Mouse (Mus musculus) stomach, embryonic 14.5 days (tissue): Measurements from ENCODE around the gene Fcf1. TPM values are rescaled to one million over a fixed set of nuclear protein-coding genes. Genes with fewer than 3 reads are reported as not detected.

Experiments
- ATAC-seq: fragments of 200-750 bp; cut with Nextera tagmentation; 2 replicates; pipeline ENCODE4 v1.8.0; 2017; ENCODE audit warnings: low read depth, moderate TSS enrichment; ENCODE audit not compliant: insufficient number of reproducible peaks, insufficient read depth, low FRiP score
- H3K27ac ChIP-seq: fragments of 300-500 bp; sonication (generic); 2 replicates; pipeline ENCODE4 v1.5.1; 2014; ENCODE audit warnings: mild to moderate bottlenecking, low read length, moderate library complexity, mixed read lengths
- H3K27me3 ChIP-seq: fragments of 300-500 bp; sonication (generic); 2 replicates; pipeline ENCODE4 v1.6.1; 2014; ENCODE audit warnings: low read length, control low read depth, mixed read lengths; ENCODE audit not compliant: control insufficient read depth, insufficient read depth
- H3K36me3 ChIP-seq: fragments of 300-500 bp; sonication (generic); 2 replicates; pipeline ENCODE4 v1.6.1; 2014; ENCODE audit warnings: mild to moderate bottlenecking, control low read depth, low read length, moderate library complexity, mixed read lengths; ENCODE audit not compliant: control insufficient read depth, insufficient read depth
- H3K4me1 ChIP-seq: fragments of 300-500 bp; sonication (generic); 2 replicates; pipeline ENCODE4 v1.6.1; 2014; ENCODE audit warnings: low read length, control low read depth, mixed read lengths; ENCODE audit not compliant: control insufficient read depth, insufficient read depth
- H3K4me2 ChIP-seq: fragments of 300-500 bp; sonication (generic); replicated peaks from 2 replicates; pipeline ENCODE4 v1.6.1; 2014; ENCODE audit warnings: low read depth, low read length, control low read depth
- H3K4me3 ChIP-seq: fragments of 300-500 bp; sonication (generic); 2 replicates; pipeline ENCODE4 v1.5.1; 2014; ENCODE audit warnings: low read depth, low read length, control low read depth
- H3K9ac ChIP-seq: fragments of 300-500 bp; sonication (generic); replicated peaks from 2 replicates; pipeline ENCODE4 v1.6.1; 2014; ENCODE audit warnings: low read depth, mild to moderate bottlenecking, control low read depth, low read length, moderate library complexity, mixed read lengths
- H3K9me3 ChIP-seq: fragments of 300-500 bp; sonication (generic); 2 replicates; pipeline ENCODE4 v1.6.1; 2016; ENCODE audit warnings: low read depth, low read length, control low read depth; ENCODE audit not compliant: control insufficient read depth
- WGBS: fragments of 180-500 bp; shearing (Covaris S2); extraction: QIAGEN DNeasy Blood & Tissue Kit; methylation state at CpG from one replicate; pipeline ENCODE4 v1.1.7; 2014; 5-methylcytosine and 5-hydroxymethylcytosine counted together
- polyA plus RNA-seq: library from polyadenylated mRNA; unstranded; fragments of >200 nt; fragmentation: Nextera tagmentation; extraction: Ambion mirVana; gene quantifications from 2 replicates; pipeline ENCODE4 v1.2.1, GENCODE M21; 2014

Gene Fcf1
- polyA plus RNA-seq, 1 experiment from 2014 or later: 145 TPM

DNA sequence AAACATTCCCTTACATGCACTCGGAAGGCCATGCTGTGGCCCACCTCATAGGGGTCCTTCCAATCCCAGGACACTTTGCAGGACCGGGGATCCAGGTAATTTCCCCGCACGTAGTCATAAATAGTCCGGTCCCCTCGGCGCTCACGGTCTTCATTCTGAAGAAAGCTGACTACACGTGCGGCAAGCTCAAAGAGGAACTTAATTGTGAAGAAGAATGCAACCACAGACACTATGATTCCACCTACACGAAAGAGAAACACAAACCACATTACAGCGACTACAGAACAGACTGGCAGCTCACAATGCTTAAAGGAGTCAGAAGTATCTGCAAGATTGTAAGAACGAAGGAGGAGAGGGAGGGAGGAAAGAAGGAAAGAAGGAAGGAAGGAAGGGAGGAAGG lies 29.0 kb upstream of the Fcf1 start:
- H3K27me3 ChIP-seq: no peaks in the 10 kb centered on the region
- 91% methylated on average over 13 of the region's 13 CpGs for WGBS
- H3K36me3 ChIP-seq: peaks cover 19% of the 10 kb centered on the region
- no peak overlapping the region for H3K4me2 ChIP-seq
- H3K4me1 ChIP-seq: no peaks in the 10 kb centered on the region
- no peak for ATAC-seq
- H3K4me3 ChIP-seq: no peak overlapping the region
- H3K9me3 ChIP-seq: no peaks in the 10 kb centered on the region
- no peak overlapping the region for H3K9ac ChIP-seq
- no peak overlapping the region for H3K27ac ChIP-seq

GRCm38 (mm10) chr12:84943006-84943952 lies 27.4 kb upstream of the Fcf1 start:
- no peaks in the 10 kb centered on the region for H3K4me1 ChIP-seq
- H3K27ac ChIP-seq: no peak overlapping the region
- H3K9ac ChIP-seq: no peak overlapping the region
- H3K9me3 ChIP-seq: no peaks in the 10 kb centered on the region
- no peak for ATAC-seq
- no peak overlapping the region for H3K4me3 ChIP-seq
- 85% methylated on average over 21 of the region's 21 CpGs for whole genome bisulfite sequencing
- no peaks in the 10 kb centered on the region for H3K27me3 ChIP-seq
- H3K4me2 ChIP-seq: no peak overlapping the region
- H3K36me3 ChIP-seq: peaks cover 25% of the 10 kb centered on the region

DNA sequence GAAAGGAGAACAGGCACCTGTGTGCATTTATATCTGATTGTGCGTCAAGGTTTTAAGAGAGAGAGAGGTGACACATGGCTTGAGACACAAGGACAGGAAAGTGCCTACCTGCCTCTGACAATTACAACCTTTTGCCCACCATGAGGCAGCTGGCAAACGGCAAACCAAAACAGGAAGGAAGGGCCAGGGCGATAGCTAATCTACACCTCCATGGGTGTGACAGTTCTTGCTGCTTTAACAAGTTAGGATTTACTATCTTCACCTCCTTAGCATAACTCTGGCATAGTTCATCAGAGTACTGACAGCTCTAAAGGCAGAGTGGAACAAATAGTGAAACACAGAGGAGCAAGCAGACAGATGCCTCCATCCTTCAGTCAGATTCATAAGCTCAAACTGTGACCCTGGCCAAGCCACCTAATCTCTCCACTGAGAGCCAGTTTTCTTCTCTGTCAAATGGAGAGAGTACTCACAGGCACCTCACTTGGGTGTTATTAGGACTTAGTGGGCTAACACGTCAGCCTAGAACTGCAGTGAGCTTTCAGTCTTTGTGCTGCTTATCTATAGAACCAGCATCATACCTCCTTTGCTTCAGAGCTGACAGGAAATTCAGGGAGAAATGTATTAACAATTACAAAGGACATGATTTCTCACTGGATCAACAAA lies 26.4 kb upstream of the Fcf1 start:
- ATAC-seq: no peak
- Histone ChIP-seq H3K36me3 (peaks cover 24% of the 10 kb centered on the region), H3K9ac (no peak overlapping the region), H3K4me3 (no peak overlapping the region), H3K9me3 (no peaks in the 10 kb centered on the region), H3K27me3 (no peaks in the 10 kb centered on the region), H3K4me2 (no peak overlapping the region), H3K4me1 (no peaks in the 10 kb centered on the region), H3K27ac (no peak overlapping the region)
- WGBS: 72% methylated on average over 4 of the region's 4 CpGs

DNA sequence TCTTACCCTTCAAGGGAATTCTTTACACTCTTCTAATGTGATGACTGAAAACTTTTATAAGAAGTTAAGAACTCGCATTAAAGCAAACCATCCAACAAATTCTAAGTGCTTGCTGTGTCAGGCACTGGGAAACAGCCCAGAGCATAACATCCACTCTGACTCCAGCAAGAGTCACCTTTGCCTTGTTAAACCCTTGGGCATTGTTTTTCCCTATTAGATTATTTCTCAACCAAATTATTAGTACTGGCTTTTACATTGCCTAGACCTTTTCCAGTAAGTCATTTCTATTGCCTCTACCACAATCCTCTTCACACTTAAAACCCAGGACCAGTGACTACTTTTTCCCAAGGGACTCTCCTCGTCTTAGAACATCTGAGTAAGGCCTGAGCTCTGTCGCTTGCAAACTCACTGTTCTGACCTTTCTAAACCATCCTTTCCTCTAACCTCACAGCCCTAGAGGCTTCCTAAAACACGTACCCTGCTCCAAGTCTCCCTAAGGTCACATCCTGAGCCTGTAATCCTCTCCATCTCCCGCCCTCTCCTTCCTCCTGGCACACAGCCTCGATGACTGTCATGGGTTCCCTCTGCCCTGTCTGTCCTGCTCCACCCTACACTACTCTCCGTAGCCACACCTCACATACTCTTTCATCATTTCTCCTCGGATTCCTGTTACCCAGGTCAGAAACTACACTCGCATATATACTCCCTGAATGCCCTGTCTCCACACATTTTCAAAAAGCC lies 25.7 kb upstream of the Fcf1 start:
- Histone ChIP-seq H3K4me1 (no peaks in the 10 kb centered on the region), H3K27me3 (no peaks in the 10 kb centered on the region), H3K4me2 (no peak overlapping the region), H3K9me3 (no peaks in the 10 kb centered on the region), H3K4me3 (no peak overlapping the region), H3K36me3 (peaks cover 19% of the 10 kb centered on the region), H3K9ac (no peak overlapping the region), H3K27ac (no peak overlapping the region)
- ATAC-seq: no peak
- 85% methylated on average over 9 of the region's 9 CpGs for WGBS

- Histone ChIP-seq H3K4me1 (no peaks in the 10 kb centered on the region), H3K9ac (no peak overlapping the region), H3K27ac (no peak overlapping the region), H3K36me3 (peaks cover 14% of the 10 kb centered on the region), H3K27me3 (no peaks in the 10 kb centered on the region), H3K4me3 (no peak overlapping the region), H3K9me3 (no peaks in the 10 kb centered on the region), H3K4me2 (no peak overlapping the region)
- no peak for ATAC-seq
- 68% methylated on average over 2 of the region's 2 CpGs for WGBS
These were observed 22.7 kb upstream of the Fcf1 start for GRCm38 (mm10) chr12:84947894-84948583.

- Histone ChIP-seq H3K9ac (no peak overlapping the region), H3K27ac (no peak overlapping the region), H3K4me2 (no peak overlapping the region), H3K4me1 (no peaks in the 10 kb centered on the region), H3K4me3 (no peak overlapping the region), H3K36me3 (peaks cover 14% of the 10 kb centered on the region), H3K9me3 (no peaks in the 10 kb centered on the region), H3K27me3 (no peaks in the 10 kb centered on the region)
- no peak for ATAC-seq
- WGBS: 90% methylated on average over 6 of the region's 6 CpGs
These were observed 22.0 kb upstream of the Fcf1 start for GRCm38 (mm10) chr12:84948584-84949285.

- ATAC-seq: no peak
- no peak overlapping the region for H3K4me2 ChIP-seq
- 74% methylated on average over 6 of the region's 6 CpGs for WGBS
- H3K27ac ChIP-seq: no peak overlapping the region
- no peaks in the 10 kb centered on the region for H3K27me3 ChIP-seq
- no peaks in the 10 kb centered on the region for H3K9me3 ChIP-seq
- H3K4me3 ChIP-seq: no peak overlapping the region
- no peaks in the 10 kb centered on the region for H3K4me1 ChIP-seq
- H3K9ac ChIP-seq: no peak overlapping the region
- H3K36me3 ChIP-seq: peaks cover 12% of the 10 kb centered on the region
These were observed 19.9 kb upstream of the Fcf1 start for GRCm38 (mm10) chr12:84950763-84951162.
